Mouse (Mus musculus) common myeloid progenitor, adult 5-6 weeks (primary cell): Measurements from ENCODE around the gene Slain2. TPM values are rescaled to one million over a fixed set of nuclear protein-coding genes. Genes with fewer than 3 reads are reported as not detected.

Source experiments
- ATAC-seq: replicated peaks from 2 replicates; pipeline ENCODE4 v1.8.0; 2016; ENCODE audit warnings: low read depth, mild to moderate bottlenecking, moderate TSS enrichment, inconsistent platforms; ENCODE audit not compliant: poor library complexity, severe bottlenecking
- total RNA-seq: library from RNA; stranded (forward); fragments of 200-1000, 187-1606 nt; gene quantifications from 2 replicates; pipeline ENCODE4 v1.2.3, GENCODE M21; 2017

Gene Slain2
- total RNA-seq, 1 experiment from 2014 or later, result 44.3 TPM

GRCm38 (mm10) chr5:72897998-72898397 lies 16.1 kb upstream of the Slain2 start:
- ATAC-seq, result peak; percentile 55

GRCm38 (mm10) chr5:72899255-72899654 lies 14.8 kb upstream of the Slain2 start:
- no peak for ATAC-seq

- ATAC-seq, result no peak
Measured at GRCm38 (mm10) chr5:72901866-72902265, 12.2 kb upstream of the Slain2 start.

- no peak for ATAC-seq
Measured at GRCm38 (mm10) chr5:72902312-72902711, 11.8 kb upstream of the Slain2 start.

GRCm38 (mm10) chr5:72902876-72903516 lies 11.1 kb upstream of the Slain2 start:
- ATAC-seq, result no peak

GRCm38 (mm10) chr5:72904903-72905790 lies 9.0 kb upstream of the Slain2 start:
- 0 out of 2 replicates have a peak, but pooled peaks have one; percentile 8 for ATAC-seq

- peak; percentile 72 for ATAC-seq
Measured at GRCm38 (mm10) chr5:72907402-72907801, 6.7 kb upstream of the Slain2 start.

- peak; percentile 24 for ATAC-seq
Measured at GRCm38 (mm10) chr5:72908324-72908936, 5.7 kb upstream of the Slain2 start.

GRCm38 (mm10) chr5:72909363-72909762 lies 4.7 kb upstream of the Slain2 start:
- ATAC-seq, result peak; percentile 27; the same call in 1 of the 2 replicates

GRCm38 (mm10) chr5:72910373-72910772 lies 3.7 kb upstream of the Slain2 start:
- ATAC-seq, result no peak

GRCm38 (mm10) chr5:72911284-72911683 lies 2.8 kb upstream of the Slain2 start:
- ATAC-seq, result no peak

- no peak for ATAC-seq
Measured at GRCm38 (mm10) chr5:72914633-72915561, 793 bp downstream of the Slain2 start.

GRCm38 (mm10) chr5:72916048-72916447 lies 1.9 kb downstream of the Slain2 start:
- no peak for ATAC-seq

GRCm38 (mm10) chr5:72916851-72917250 lies 2.7 kb downstream of the Slain2 start:
- ATAC-seq, result no peak

GRCm38 (mm10) chr5:72920416-72920815 lies 6.3 kb downstream of the Slain2 start:
- no peak for ATAC-seq

- ATAC-seq, result no peak
Measured at GRCm38 (mm10) chr5:72921171-72921570, 7.1 kb downstream of the Slain2 start.

- ATAC-seq, result no peak
Measured at GRCm38 (mm10) chr5:72922796-72923195, 8.7 kb downstream of the Slain2 start.

- ATAC-seq, result no peak
Measured at GRCm38 (mm10) chr5:72927074-72927473, 13.0 kb downstream of the Slain2 start.

GRCm38 (mm10) chr5:72933026-72933675 lies 19.0 kb downstream of the Slain2 start:
- ATAC-seq, result no peak
